Mouse (Mus musculus) testis, adult 2 months (tissue): ENCODE measurements around the gene Srd5a1.

Experiments
- CTCF ChIP-seq: fragments of 200-500 bp; IDR thresholded peaks from 2 replicates; pipeline ENCODE4 v1.5.1; 2012; ENCODE audit warnings: low read depth, mild to moderate bottlenecking, inconsistent platforms, low read length, moderate library complexity; ENCODE audit not compliant: control insufficient read depth, insufficient read depth, insufficient replicate concordance
- POLR2A ChIP-seq: fragments of 200-500 bp; IDR thresholded peaks from 2 replicates; pipeline ENCODE4 v1.6.1; 2012; ENCODE audit warnings: low read depth, mild to moderate bottlenecking, inconsistent platforms, low read length, moderate library complexity; ENCODE audit not compliant: control insufficient read depth

- no peak for TF ChIP-seq POLR2A
- no peak for TF ChIP-seq CTCF
Observed at GRCm38 (mm10) chr13:69554255-69554654, 57.0 kb downstream of the Srd5a1 start.
